Mouse (Mus musculus) midbrain, embryonic 16.5 days (tissue): Measurements from ENCODE around the gene Pde10a. TPM values are rescaled to one million over a fixed set of nuclear protein-coding genes. Genes with fewer than 3 reads are reported as not detected.

Experiments
- ATAC-seq: fragments of 200-750 bp; cut with Nextera tagmentation; 2 replicates; pipeline ENCODE4 v1.8.0; 2017; ENCODE audit warnings: moderate TSS enrichment
- H3K27ac ChIP-seq: fragments of 300-500 bp; sonication (generic); 2 replicates; pipeline ENCODE4 v1.5.1; 2014; ENCODE audit warnings: mild to moderate bottlenecking, low read length, mixed read lengths
- H3K27me3 ChIP-seq: fragments of 300-500 bp; sonication (generic); 2 replicates; pipeline ENCODE4 v1.6.1; 2014; ENCODE audit warnings: low read depth, low read length, mixed read lengths; ENCODE audit not compliant: control insufficient read depth, insufficient read depth
- H3K36me3 ChIP-seq: fragments of 300-500 bp; sonication (generic); 2 replicates; pipeline ENCODE4 v1.6.1; 2014; ENCODE audit warnings: mild to moderate bottlenecking, low read length, moderate library complexity, mixed read lengths; ENCODE audit not compliant: control insufficient read depth, insufficient read depth
- H3K4me1 ChIP-seq: fragments of 300-500 bp; sonication (generic); 2 replicates; pipeline ENCODE4 v1.6.1; 2014; ENCODE audit warnings: mild to moderate bottlenecking, low read length, mixed read lengths; ENCODE audit not compliant: control insufficient read depth, insufficient read depth
- H3K4me2 ChIP-seq: fragments of 300-500 bp; sonication (generic); 2 replicates; pipeline ENCODE4 v1.6.1; 2014; ENCODE audit warnings: mild to moderate bottlenecking, low read length, mixed read lengths
- H3K4me3 ChIP-seq: fragments of 300-500 bp; sonication (generic); 2 replicates; pipeline ENCODE4 v1.5.1; 2014; ENCODE audit warnings: low read depth, mild to moderate bottlenecking, low read length, moderate library complexity, mixed read lengths
- H3K9ac ChIP-seq: fragments of 300-500 bp; sonication (generic); 2 replicates; pipeline ENCODE4 v1.6.1; 2014; ENCODE audit warnings: low read depth, low read length, mixed read lengths
- H3K9me3 ChIP-seq: fragments of 300-500 bp; sonication (generic); replicated peaks from 2 replicates; pipeline ENCODE4 v1.6.1; 2014; ENCODE audit warnings: mild to moderate bottlenecking, low read length, mixed read lengths; ENCODE audit not compliant: control insufficient read depth, poor library complexity, severe bottlenecking
- WGBS: fragments of 180-500 bp; shearing (Covaris S2); extraction: QIAGEN DNeasy Blood & Tissue Kit; methylation state at CpG from one replicate; pipeline ENCODE4 v1.1.7; 2014; 5-methylcytosine and 5-hydroxymethylcytosine counted together
- polyA plus RNA-seq: library from polyadenylated mRNA; unstranded; fragments of >200 nt; fragmentation: Nextera tagmentation; extraction: Ambion mirVana; gene quantifications from 2 replicates; pipeline ENCODE4 v1.2.1, GENCODE M21; 2015

Pde10a gene
- polyA plus RNA-seq, 1 experiment from 2014 or later, result 14.3 TPM

GRCm38 (mm10) chr17:8798531-8799295, 273.5 kb downstream of the Pde10a start:
- no peak for ATAC-seq

DNA sequence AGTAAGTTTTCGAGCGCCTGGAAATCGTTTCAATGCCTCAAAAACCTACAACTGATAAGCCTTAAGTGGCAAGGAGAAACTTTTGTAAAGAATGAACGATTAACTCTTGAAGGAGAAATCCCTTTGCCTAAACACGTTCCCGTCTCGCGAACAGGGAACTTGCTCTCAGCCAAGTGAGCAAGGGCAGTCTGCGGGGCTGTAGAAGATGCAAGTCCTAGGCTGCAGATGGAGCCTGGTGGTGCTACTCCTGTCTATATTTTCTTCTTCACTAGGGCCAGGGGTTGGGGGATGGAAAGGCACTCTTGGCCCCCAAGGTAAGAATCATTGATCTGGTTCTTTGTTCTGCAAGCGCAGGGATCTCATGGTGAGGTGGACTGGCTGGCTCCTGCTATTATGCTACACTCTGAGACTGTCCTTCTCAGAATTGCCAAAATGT, 274.1 kb downstream of the Pde10a start:
- peaks cover 10% of the 10 kb centered on the region; the same call in 1 of the 2 replicates for H3K4me1 ChIP-seq
- H3K27me3 ChIP-seq, result peaks cover 15% of the 10 kb centered on the region
- H3K27ac ChIP-seq, result no peak overlapping the region
- WGBS, result 2% methylated on average over 10 of the region's 10 CpGs
- H3K9me3 ChIP-seq, result no peaks in the 10 kb centered on the region
- H3K9ac ChIP-seq, result no peak overlapping the region
- no peak overlapping the region for H3K4me2 ChIP-seq
- H3K36me3 ChIP-seq, result no peaks in the 10 kb centered on the region
- no peak overlapping the region for H3K4me3 ChIP-seq
- ATAC-seq, result no peak

More at GRCm38 (mm10) chr17:8798531-8799295, 273.5 kb downstream of the Pde10a start:
- WGBS, result 2% methylated on average over 12 of the region's 12 CpGs
- Histone ChIP-seq H3K4me3 (no peak overlapping the region), H3K9me3 (no peaks in the 10 kb centered on the region), H3K9ac (no peak overlapping the region), H3K27me3 (peaks cover 15% of the 10 kb centered on the region), H3K36me3 (no peaks in the 10 kb centered on the region), H3K4me2 (no peak overlapping the region), H3K4me1 (peaks cover 5% of the 10 kb centered on the region; the same call in 1 of the 2 replicates), H3K27ac (no peak overlapping the region)

DNA sequence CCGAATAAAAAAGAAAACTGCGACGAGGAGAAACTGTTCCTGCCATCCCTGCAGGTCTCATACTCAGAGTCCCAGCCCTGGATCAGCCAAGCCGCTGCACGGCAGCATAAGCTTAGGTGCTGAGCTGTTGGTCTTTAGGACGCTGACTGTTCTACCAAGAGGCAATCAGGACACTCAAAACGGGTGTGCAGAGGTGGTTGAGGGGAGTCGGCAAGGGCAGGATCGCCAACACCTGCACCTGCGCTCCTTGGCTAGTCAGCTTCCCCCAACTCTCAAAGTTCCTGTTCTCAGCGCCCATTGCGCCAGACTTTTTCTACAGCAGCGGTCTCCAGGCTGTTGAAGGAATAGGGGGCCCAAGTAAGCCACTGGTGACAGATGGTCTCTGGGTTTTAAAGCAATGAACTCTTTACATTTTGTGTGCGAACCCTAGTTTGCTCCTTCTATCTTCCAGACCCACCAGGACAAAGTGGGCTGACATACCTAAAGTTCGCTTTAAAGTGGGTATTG, 274.8 kb downstream of the Pde10a start:
- WGBS, result 1% methylated on average over 15 of the region's 15 CpGs
- Histone ChIP-seq H3K9ac (no peak overlapping the region), H3K27me3 (peaks cover 11% of the 10 kb centered on the region), H3K4me1 (peaks cover 15% of the 10 kb centered on the region; the same call in 1 of the 2 replicates), H3K36me3 (no peaks in the 10 kb centered on the region), H3K27ac (no peak overlapping the region), H3K4me3 (no peak overlapping the region), H3K9me3 (no peaks in the 10 kb centered on the region), H3K4me2 (peak overlapping the region; percentile 63; the same call in 1 of the 2 replicates)
- ATAC-seq, result no peak

- under 1% methylated on average over 40 of the region's 53 CpGs for WGBS
- ATAC-seq, result peak; percentile 60
- H3K27ac ChIP-seq, result peak overlapping the region; percentile 91
These were observed 275.4 kb downstream of the Pde10a start for GRCm38 (mm10) chr17:8800478-8801082.

DNA sequence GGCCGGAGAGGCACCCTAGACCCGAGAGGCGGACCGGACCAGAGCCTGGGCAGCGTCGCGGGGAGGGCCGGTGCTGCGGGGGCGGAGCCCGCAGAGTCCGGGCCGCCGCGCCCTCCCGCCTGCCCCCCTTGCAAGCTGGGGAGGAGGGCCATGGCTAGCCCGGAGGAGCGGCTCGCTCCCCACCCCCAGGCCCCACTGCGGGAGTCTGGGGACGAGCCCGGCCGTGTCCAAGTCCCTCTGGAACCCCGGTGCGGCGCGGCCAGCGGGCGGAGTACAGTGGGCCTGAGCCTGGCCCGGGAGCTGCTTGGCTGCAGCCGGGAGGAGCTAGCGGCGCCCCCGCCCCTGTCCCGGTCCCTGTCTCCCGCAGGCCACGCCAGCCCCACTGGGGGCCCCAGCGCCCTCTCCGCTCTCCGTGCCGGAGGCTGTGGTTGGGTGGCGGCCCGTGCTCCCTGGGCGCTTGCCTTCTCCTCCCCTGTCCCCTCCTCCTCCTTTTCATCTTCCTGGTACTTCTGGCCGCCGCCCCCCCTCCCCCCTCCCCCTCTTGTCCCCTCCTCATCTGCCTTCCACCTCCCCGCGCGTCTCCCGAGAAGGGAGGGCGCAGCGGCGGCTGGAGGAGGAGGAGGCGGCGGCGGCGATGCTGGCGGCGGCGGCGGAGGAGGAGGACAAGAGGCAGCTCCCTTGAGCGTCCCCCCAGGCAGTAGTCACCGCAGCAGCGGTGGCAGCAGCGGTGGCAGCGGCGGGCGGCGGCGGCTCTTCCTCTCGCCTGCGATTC, 276.1 kb downstream of the Pde10a start:
- peak; percentile 80 for ATAC-seq
- under 1% methylated on average over 42 of the region's 72 CpGs for WGBS
- peaks cover 11% of the 10 kb centered on the region for H3K27me3 ChIP-seq
- peak overlapping the region; percentile 86 for H3K4me3 ChIP-seq
- peaks cover 22% of the 10 kb centered on the region; the same call in 1 of the 2 replicates for H3K4me1 ChIP-seq
- peak overlapping the region; percentile 91 for H3K27ac ChIP-seq
- H3K36me3 ChIP-seq, result no peaks in the 10 kb centered on the region
- no peaks in the 10 kb centered on the region for H3K9me3 ChIP-seq
- H3K9ac ChIP-seq, result peak overlapping the region; percentile 77
- H3K4me2 ChIP-seq, result peak overlapping the region; percentile 63

More at GRCm38 (mm10) chr17:8800478-8801082, 275.4 kb downstream of the Pde10a start:
- Histone ChIP-seq H3K36me3 (no peaks in the 10 kb centered on the region), H3K27me3 (peaks cover 11% of the 10 kb centered on the region), H3K4me2 (peak overlapping the region; percentile 63), H3K4me1 (peaks cover 21% of the 10 kb centered on the region; the same call in 1 of the 2 replicates), H3K9ac (peak overlapping the region; percentile 77), H3K4me3 (peak overlapping the region; percentile 86), H3K9me3 (no peaks in the 10 kb centered on the region)

DNA sequence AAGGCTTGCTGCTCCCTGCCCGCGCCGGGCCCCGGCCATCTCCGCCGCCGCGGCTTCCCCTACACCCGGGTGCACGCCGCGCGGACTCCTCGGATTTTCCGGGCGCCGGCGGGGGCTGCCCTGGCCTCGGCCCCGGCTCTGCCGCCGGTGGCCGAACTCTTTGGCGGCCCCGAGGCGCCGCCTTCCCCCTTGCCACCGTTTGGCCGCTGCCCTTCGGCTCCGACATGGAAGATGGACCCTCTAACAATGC, 276.6 kb downstream of the Pde10a start:
- Histone ChIP-seq H3K4me3 (peak overlapping the region; percentile 86), H3K9ac (peak overlapping the region; percentile 77), H3K9me3 (no peaks in the 10 kb centered on the region), H3K27me3 (peaks cover 11% of the 10 kb centered on the region), H3K27ac (peak overlapping the region; percentile 91), H3K4me1 (peaks cover 22% of the 10 kb centered on the region; the same call in 1 of the 2 replicates), H3K36me3 (no peaks in the 10 kb centered on the region), H3K4me2 (peak overlapping the region; percentile 63)
- peak; percentile 32 for ATAC-seq
- under 1% methylated on average over 31 of the region's 31 CpGs for WGBS

DNA sequence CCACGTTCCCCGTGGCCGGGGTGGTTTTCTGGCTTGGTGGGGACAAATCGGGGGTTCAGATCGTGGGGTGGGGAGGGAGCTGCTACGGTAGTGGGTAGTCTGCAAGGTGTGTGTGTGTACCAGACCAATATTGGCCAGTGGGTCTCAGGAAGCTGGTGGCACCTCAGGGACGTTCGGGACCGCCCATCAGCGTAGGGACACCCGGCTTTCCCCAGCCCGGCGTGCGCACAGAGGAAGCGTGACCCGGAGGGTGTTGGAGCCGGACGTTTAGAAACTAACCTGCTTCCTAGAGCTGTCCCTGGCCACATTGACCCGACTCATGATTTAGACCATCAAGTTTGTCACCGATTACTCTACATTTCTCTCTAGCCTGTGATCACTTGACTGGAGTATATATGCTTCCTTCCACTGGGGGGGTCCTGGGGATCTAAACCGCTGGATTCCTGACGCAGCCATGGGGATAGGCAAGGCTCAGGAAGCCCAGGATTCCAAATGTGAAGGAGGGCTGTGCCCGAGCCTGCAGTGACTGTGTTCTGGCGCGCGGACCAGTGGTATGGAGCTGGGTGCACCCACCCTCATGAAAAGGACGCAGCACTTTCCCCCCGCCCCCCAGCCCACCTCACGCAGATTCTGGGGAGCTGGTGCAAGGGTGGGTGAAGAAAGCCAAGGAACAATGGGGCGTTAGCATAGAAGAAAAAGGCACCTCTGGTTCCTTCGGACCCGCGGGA, 277.2 kb downstream of the Pde10a start:
- Histone ChIP-seq H3K27ac (peak overlapping the region; percentile 91), H3K9me3 (no peaks in the 10 kb centered on the region)
- WGBS, result 0% methylated on average over 33 of the region's 33 CpGs

More for the DNA sequence above, 277.2 kb downstream of the Pde10a start:
- peak overlapping the region; percentile 86 for H3K4me3 ChIP-seq
- peak overlapping the region; percentile 77 for H3K9ac ChIP-seq
- peaks cover 11% of the 10 kb centered on the region for H3K27me3 ChIP-seq
- peaks cover 22% of the 10 kb centered on the region; the same call in 1 of the 2 replicates for H3K4me1 ChIP-seq
- H3K4me2 ChIP-seq, result peak overlapping the region; percentile 63
- peak; percentile 55 for ATAC-seq
- no peaks in the 10 kb centered on the region for H3K36me3 ChIP-seq
